Mouse (Mus musculus): ENCODE measurements around the gene Cwf19l2. TPM values are rescaled to one million over a fixed set of nuclear protein-coding genes. Genes with fewer than 3 reads are reported as not detected.
"Not testable (repeated sequence)": the region's sequence is repeated elsewhere in the genome, so short reads cannot be mapped to it uniquely, and the experiment has no call there.

Cwf19l2 gene
- polyA plus RNA-seq (2015; fragmentation: Nextera tagmentation; extraction: Ambion mirVana): 4.0 TPM in 2 replicates

GRCm38 (mm10) chr9:3403251-3404208, at the start of gene Cwf19l2:
Gene Cwf19l2, plus strand, starts transcription at chr9:3403592.
- Histone ChIP-seq H3K27ac (ENCODE audit: low read length) (peak within 1 kb of the TSS; percentile 75), H3K4me3 (ENCODE audit: low read depth, low read length) (peak within 1 kb of the TSS; percentile 73), H3K4me1 (ENCODE audit: control insufficient read depth, low read depth, low read length) (no peaks in the 10 kb centered on the region; the same call in 1 of the 2 replicates), H3K9ac (ENCODE audit: low read depth, low read length) (peak within 1 kb of the TSS; percentile 70), H3K27me3 (ENCODE audit: control insufficient read depth, insufficient read depth, low read depth, low read length) (no peaks in the 10 kb centered on the region), H3K4me2 (ENCODE audit: low read depth, low read length) (peak within 1 kb of the TSS; percentile 68), H3K9me3 (replicated peaks; ENCODE audit: control insufficient read depth, low read length) (no peaks in the 10 kb centered on the region), H3K36me3 (ENCODE audit: control insufficient read depth, insufficient read depth) (no peaks in the 10 kb centered on the region)
- under 1% methylated on average over 28 of the region's 28 CpGs for WGBS (ENCODE audit: insufficient replicate concordance)
- ATAC-seq (ENCODE audit: low read depth): peak; percentile 85

- not testable (repeated sequence) for H3K27ac ChIP-seq (ENCODE audit: low read length); H3K9me3 ChIP-seq (replicated peaks; ENCODE audit: control insufficient read depth, low read length); H3K4me3 ChIP-seq (ENCODE audit: low read depth, low read length); H3K4me2 ChIP-seq (ENCODE audit: low read depth, low read length); H3K36me3 ChIP-seq (ENCODE audit: control insufficient read depth, insufficient read depth); H3K4me1 ChIP-seq (ENCODE audit: control insufficient read depth, low read depth, low read length); H3K9ac ChIP-seq (ENCODE audit: low read depth, low read length); H3K27me3 ChIP-seq (ENCODE audit: control insufficient read depth, insufficient read depth, low read depth, low read length); ATAC-seq (ENCODE audit: low read depth)
- 48% methylated on average over 1 of the region's 1 CpGs for WGBS (ENCODE audit: insufficient replicate concordance)
Measured at GRCm38 (mm10) chr9:3376323-3376722, 27.1 kb upstream of the Cwf19l2 start.

GRCm38 (mm10) chr9:3404372-3404771, 980 bp downstream of the Cwf19l2 start:
- Histone ChIP-seq H3K36me3 (ENCODE audit: control insufficient read depth, insufficient read depth) (no peaks in the 10 kb centered on the region), H3K4me3 (ENCODE audit: low read depth, low read length) (peak overlapping the region; percentile 73), H3K9ac (ENCODE audit: low read depth, low read length) (peak overlapping the region; percentile 70), H3K4me2 (ENCODE audit: low read depth, low read length) (peak overlapping the region; percentile 68), H3K9me3 (replicated peaks; ENCODE audit: control insufficient read depth, low read length) (no peaks in the 10 kb centered on the region), H3K4me1 (ENCODE audit: control insufficient read depth, low read depth, low read length) (no peaks in the 10 kb centered on the region; the same call in 1 of the 2 replicates), H3K27me3 (ENCODE audit: control insufficient read depth, insufficient read depth, low read depth, low read length) (no peaks in the 10 kb centered on the region), H3K27ac (ENCODE audit: low read length) (peak overlapping the region; percentile 75; the same call in 1 of the 2 replicates)
- no peak for ATAC-seq (ENCODE audit: low read depth)
- under 1% methylated on average over 13 of the region's 13 CpGs for WGBS (ENCODE audit: insufficient replicate concordance)

- H3K4me2 ChIP-seq (ENCODE audit: low read depth, low read length); ATAC-seq (ENCODE audit: low read depth); H3K4me3 ChIP-seq (ENCODE audit: low read depth, low read length); H3K36me3 ChIP-seq (ENCODE audit: control insufficient read depth, insufficient read depth); H3K4me1 ChIP-seq (ENCODE audit: control insufficient read depth, low read depth, low read length); H3K9me3 ChIP-seq (replicated peaks; ENCODE audit: control insufficient read depth, low read length); H3K9ac ChIP-seq (ENCODE audit: low read depth, low read length); H3K27me3 ChIP-seq (ENCODE audit: control insufficient read depth, insufficient read depth, low read depth, low read length); H3K27ac ChIP-seq (ENCODE audit: low read length): not testable (repeated sequence)
- 71% methylated on average over 6 of the region's 6 CpGs for WGBS (ENCODE audit: insufficient replicate concordance)
Measured at GRCm38 (mm10) chr9:3439555-3440300, 36.3 kb downstream of the Cwf19l2 start.

GRCm38 (mm10) chr9:3471897-3472296, 68.5 kb downstream of the Cwf19l2 start:
- Histone ChIP-seq H3K27me3 (ENCODE audit: control insufficient read depth, insufficient read depth, low read depth, low read length) (no peaks in the 10 kb centered on the region), H3K27ac (ENCODE audit: low read length) (no peak overlapping the region), H3K9me3 (replicated peaks; ENCODE audit: control insufficient read depth, low read length) (no peaks in the 10 kb centered on the region), H3K4me3 (ENCODE audit: low read depth, low read length) (no peak overlapping the region), H3K9ac (ENCODE audit: low read depth, low read length) (no peak overlapping the region), H3K4me1 (ENCODE audit: control insufficient read depth, low read depth, low read length) (no peaks in the 10 kb centered on the region), H3K4me2 (ENCODE audit: low read depth, low read length) (no peak overlapping the region), H3K36me3 (ENCODE audit: control insufficient read depth, insufficient read depth) (no peaks in the 10 kb centered on the region)
- no peak for ATAC-seq (ENCODE audit: low read depth)

GRCm38 (mm10) chr9:3518645-3519044, 115.3 kb downstream of the Cwf19l2 start:
- no peak for ATAC-seq (ENCODE audit: low read depth)
- Histone ChIP-seq H3K4me1 (ENCODE audit: control insufficient read depth, low read depth, low read length) (no peaks in the 10 kb centered on the region), H3K27me3 (ENCODE audit: control insufficient read depth, insufficient read depth, low read depth, low read length) (no peaks in the 10 kb centered on the region), H3K4me3 (ENCODE audit: low read depth, low read length) (no peak overlapping the region), H3K9ac (ENCODE audit: low read depth, low read length) (no peak overlapping the region), H3K4me2 (ENCODE audit: low read depth, low read length) (no peak overlapping the region), H3K27ac (ENCODE audit: low read length) (no peak overlapping the region), H3K9me3 (replicated peaks; ENCODE audit: control insufficient read depth, low read length) (no peaks in the 10 kb centered on the region), H3K36me3 (ENCODE audit: control insufficient read depth, insufficient read depth) (no peaks in the 10 kb centered on the region)
- WGBS (ENCODE audit: insufficient replicate concordance): 74% methylated on average over 1 of the region's 1 CpGs

- Histone ChIP-seq H3K9ac (ENCODE audit: low read depth, low read length) (no peak overlapping the region), H3K27me3 (ENCODE audit: control insufficient read depth, insufficient read depth, low read depth, low read length) (no peaks in the 10 kb centered on the region), H3K4me3 (ENCODE audit: low read depth, low read length) (no peak overlapping the region), H3K4me1 (ENCODE audit: control insufficient read depth, low read depth, low read length) (no peaks in the 10 kb centered on the region), H3K27ac (ENCODE audit: low read length) (no peak overlapping the region), H3K36me3 (ENCODE audit: control insufficient read depth, insufficient read depth) (no peaks in the 10 kb centered on the region), H3K9me3 (replicated peaks; ENCODE audit: control insufficient read depth, low read length) (no peaks in the 10 kb centered on the region), H3K4me2 (ENCODE audit: low read depth, low read length) (no peak overlapping the region)
- WGBS (ENCODE audit: insufficient replicate concordance): 80% methylated on average over 1 of the region's 1 CpGs
- no peak for ATAC-seq (ENCODE audit: low read depth)
Measured at GRCm38 (mm10) chr9:3519178-3519577, 115.8 kb downstream of the Cwf19l2 start.

- 53% methylated on average over 2 of the region's 2 CpGs for WGBS (ENCODE audit: insufficient replicate concordance)
- no peaks in the 10 kb centered on the region for H3K9me3 ChIP-seq (replicated peaks; ENCODE audit: control insufficient read depth, low read length)
- H3K4me3 ChIP-seq (ENCODE audit: low read depth, low read length): no peak overlapping the region
- H3K9ac ChIP-seq (ENCODE audit: low read depth, low read length): no peak overlapping the region
- no peaks in the 10 kb centered on the region for H3K27me3 ChIP-seq (ENCODE audit: control insufficient read depth, insufficient read depth, low read depth, low read length)
- ATAC-seq (ENCODE audit: low read depth): no peak
- no peak overlapping the region for H3K27ac ChIP-seq (ENCODE audit: low read length)
- no peaks in the 10 kb centered on the region for H3K36me3 ChIP-seq (ENCODE audit: control insufficient read depth, insufficient read depth)
- H3K4me1 ChIP-seq (ENCODE audit: control insufficient read depth, low read depth, low read length): no peaks in the 10 kb centered on the region
- H3K4me2 ChIP-seq (ENCODE audit: low read depth, low read length): no peak overlapping the region
Measured at GRCm38 (mm10) chr9:3521031-3521430, 117.6 kb downstream of the Cwf19l2 start.
